Mouse (Mus musculus) monocyte, adult 5-6 weeks (primary cell): Measurements from ENCODE around the gene Tec. TPM values are rescaled to one million over a fixed set of nuclear protein-coding genes. Genes with fewer than 3 reads are reported as not detected.

Experiments
- ATAC-seq: fragments of 153-309, 156-312 bp; replicated peaks from 2 replicates; pipeline ENCODE4 v1.8.0; 2017; ENCODE audit warnings: mild to moderate bottlenecking; ENCODE audit not compliant: low TSS enrichment, insufficient number of reproducible peaks, severe bottlenecking, poor library complexity, low FRiP score
- total RNA-seq: library from RNA; stranded (forward); fragments of 200-1000, 200-491, 200-594 nt; gene quantifications from 3 replicates; pipeline ENCODE4 v1.2.3, GENCODE M21; 2017

The Tec gene
- total RNA-seq, 1 experiment from 2014 or later, result 110 TPM

- no peak for ATAC-seq
Observed at GRCm38 (mm10) chr5:72896478-72897279, 28.4 kb upstream of the Tec start.

GRCm38 (mm10) chr5:72895261-72895660 lies 27.0 kb upstream of the Tec start:
- ATAC-seq, result no peak

GRCm38 (mm10) chr5:72893987-72894386 lies 25.7 kb upstream of the Tec start:
- ATAC-seq, result no peak

- peak; percentile 74 for ATAC-seq
Observed at GRCm38 (mm10) chr5:72891534-72891933, 23.3 kb upstream of the Tec start.

GRCm38 (mm10) chr5:72888260-72888659 lies 20.0 kb upstream of the Tec start:
- ATAC-seq, result no peak

- no peak for ATAC-seq
Observed at GRCm38 (mm10) chr5:72886458-72887222, 18.4 kb upstream of the Tec start.

GRCm38 (mm10) chr5:72883706-72884105 lies 15.4 kb upstream of the Tec start:
- ATAC-seq, result no peak

- ATAC-seq, result no peak
Observed at GRCm38 (mm10) chr5:72882412-72882765, 14.1 kb upstream of the Tec start.

GRCm38 (mm10) chr5:72881748-72882411 lies 13.6 kb upstream of the Tec start:
- no peak for ATAC-seq

GRCm38 (mm10) chr5:72879736-72880135 lies 11.5 kb upstream of the Tec start:
- ATAC-seq, result no peak

GRCm38 (mm10) chr5:72871114-72871513 lies 2.8 kb upstream of the Tec start:
- no peak for ATAC-seq

- no peak for ATAC-seq
Observed at GRCm38 (mm10) chr5:72869779-72870608, 1.7 kb upstream of the Tec start.

GRCm38 (mm10) chr5:72867036-72867672 lies 1.1 kb downstream of the Tec start:
- ATAC-seq, result no peak

GRCm38 (mm10) chr5:72866260-72866905 lies 1.9 kb downstream of the Tec start:
- no peak for ATAC-seq

GRCm38 (mm10) chr5:72864654-72865178 lies 3.6 kb downstream of the Tec start:
- ATAC-seq, result no peak

GRCm38 (mm10) chr5:72863166-72863565 lies 5.1 kb downstream of the Tec start:
- no peak for ATAC-seq

- ATAC-seq, result no peak; the same call in 1 of the 2 replicates
Observed at GRCm38 (mm10) chr5:72861726-72862385, 6.4 kb downstream of the Tec start.
